Mouse (Mus musculus) testis, postnatal 10 days (tissue): ENCODE measurements at regions not wholly inside any gene's neighbourhood (a gene's known extent, or its start where the extent isn't known, plus 50 kb on each side); places are given as distances from the start of the nearest gene placed in this dataset.
A peak's percentile ranks its signal among the peaks of the same experiment; 100 is the strongest.

Experiments used
- DNase-seq: peaks from one replicate; pipeline ENCODE4 v3.0.0; 2021; ENCODE audit warnings: low spot score

DNA sequence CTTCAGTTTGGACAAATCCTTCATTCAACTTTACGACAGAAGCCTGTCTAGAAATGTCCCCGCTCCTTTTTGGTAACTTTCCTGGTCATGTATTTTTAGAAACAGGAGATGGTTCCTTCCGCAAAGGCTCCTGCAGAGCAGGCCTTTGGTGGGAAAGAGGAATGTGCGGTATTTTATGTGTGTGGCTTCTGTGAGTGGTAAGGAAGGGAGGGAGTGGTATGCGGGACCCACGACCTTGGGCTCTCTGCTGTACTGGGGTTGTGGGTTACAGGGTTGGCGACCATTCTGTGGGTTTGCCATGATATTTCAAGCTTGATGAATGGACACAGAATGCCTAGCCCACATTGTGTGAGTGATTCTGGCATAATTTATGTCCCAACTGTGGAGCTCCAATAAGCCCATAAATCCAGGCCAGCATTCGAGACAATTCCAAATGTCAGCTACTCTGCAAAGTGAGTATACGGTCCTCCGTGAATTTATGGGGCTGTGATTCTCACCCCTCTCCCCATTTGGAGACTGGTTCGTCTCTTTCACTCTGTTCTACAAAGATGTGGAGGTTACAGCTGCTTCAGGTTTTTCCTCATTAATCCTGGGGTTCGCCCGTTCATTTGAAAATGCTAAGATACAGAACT, 109.3 kb upstream of the Rxfp2 start:
- no peak for DNase-seq

DNA sequence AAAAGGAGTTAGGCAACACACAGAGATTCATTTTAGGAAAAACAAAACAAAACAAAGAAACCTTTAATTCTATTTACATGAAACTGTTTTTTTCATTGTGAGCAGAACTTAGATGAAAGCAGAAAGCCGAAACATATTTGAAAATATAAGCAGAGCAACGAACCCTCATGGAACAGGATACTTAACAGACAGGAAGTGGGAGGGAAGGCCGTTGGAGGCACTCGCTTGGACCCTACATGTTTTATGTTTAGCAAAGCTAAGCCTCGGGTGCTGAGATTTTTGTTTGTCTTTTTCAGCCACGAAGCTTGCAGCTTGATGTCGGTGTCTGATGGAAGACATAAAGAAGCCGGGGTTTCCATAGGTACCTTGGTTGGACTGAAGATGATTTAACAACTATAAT, 108.5 kb upstream of the Rxfp2 start:
- no peak for DNase-seq

DNA sequence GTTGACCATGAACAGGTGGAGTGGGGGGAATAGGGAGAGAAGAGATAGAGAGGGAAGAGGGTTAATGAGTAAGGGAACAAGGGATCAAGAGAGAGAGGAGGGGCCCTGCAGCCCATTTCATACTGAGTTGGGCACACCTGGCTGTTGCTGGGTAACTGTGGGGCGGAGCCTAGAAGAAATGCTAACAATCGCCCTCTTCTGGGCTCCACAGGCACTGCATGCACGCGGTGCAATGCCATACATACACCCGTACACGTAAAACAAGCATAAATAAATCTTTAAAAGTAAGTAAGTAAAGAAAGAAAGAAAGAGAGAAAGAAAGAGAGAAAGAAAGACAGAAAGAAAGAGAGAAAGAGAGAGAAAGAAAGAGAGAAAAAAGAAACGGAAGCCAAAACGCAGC, 106.5 kb upstream of the Rxfp2 start:
- DNase-seq: no peak

DNA sequence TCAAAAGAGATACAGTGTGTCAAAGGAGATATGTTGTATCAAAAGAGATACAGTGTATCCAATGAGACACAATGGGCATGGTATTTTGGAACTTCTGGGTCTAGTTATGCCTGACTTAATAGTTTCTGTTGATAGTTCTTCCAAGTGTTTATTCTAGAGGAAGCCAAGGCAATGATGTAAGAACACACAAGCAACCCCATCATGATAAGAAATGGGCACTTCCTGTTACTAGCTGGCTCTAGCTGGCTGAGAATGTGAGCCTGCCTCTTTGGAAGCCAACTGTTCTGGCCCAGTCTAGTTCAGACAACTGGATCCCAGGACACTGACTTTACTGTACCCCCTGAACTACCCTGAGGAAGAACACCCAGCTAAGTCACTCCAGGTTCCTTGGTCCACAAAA, 102.7 kb upstream of the Rxfp2 start:
- no peak for DNase-seq

DNA sequence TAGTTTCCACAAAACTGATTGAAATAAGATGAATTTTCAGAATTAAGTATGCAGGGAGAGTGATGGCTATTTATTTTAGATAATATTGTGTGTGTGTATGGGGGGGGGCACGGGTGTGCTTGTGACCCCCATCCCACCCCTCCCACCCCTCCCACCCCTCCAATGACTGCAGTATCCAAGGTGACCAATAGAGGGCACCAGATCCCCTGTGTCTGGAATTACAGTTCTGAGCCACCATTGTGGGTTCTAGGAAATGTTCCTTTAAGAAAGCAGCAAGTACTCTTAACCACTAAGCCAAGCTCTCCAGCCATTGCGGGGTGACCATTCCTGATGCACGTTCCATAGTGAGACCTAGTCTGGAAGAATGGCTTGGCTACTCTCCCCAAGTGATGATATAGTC, 101.1 kb upstream of the Rxfp2 start:
- no peak for DNase-seq

DNA sequence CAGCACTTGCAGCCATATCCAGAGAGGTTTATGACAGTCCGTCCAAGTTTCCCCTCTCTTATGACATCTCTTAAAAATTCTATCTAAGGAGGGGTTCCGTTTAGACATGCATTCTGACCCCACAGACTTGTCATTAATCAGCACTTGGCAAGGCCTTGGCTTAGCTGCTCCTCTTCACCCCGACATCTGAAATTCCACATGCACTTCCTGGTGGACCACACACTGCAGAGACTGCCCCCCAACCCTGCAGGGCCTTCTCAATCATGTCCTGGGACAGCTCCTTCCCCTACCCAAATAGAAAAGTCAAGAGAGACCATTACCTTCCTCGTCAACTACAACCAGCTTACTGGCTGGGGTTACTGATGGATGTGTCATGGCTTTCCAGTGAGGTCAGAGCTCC, 99.4 kb upstream of the Rxfp2 start:
- DNase-seq: no peak

DNA sequence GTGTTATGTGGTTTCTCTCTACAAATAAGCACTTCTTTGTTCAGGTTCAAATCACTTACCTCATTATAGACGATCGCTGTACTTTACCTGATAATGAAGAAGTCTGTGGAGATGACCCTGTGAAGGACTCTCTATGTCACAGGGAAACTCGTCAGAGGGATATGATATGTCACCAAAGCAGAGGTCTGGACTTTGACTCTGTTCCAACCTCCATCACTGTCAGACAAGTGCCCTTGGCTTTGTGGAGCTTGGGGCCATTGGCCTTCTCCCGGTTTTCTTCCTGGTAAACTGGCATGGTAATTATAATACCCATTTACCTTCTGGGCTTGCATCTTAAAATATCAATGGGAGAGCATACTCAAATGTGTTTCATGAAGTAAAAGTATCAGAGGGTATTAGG, 98.1 kb upstream of the Rxfp2 start:
- no peak for DNase-seq

DNA sequence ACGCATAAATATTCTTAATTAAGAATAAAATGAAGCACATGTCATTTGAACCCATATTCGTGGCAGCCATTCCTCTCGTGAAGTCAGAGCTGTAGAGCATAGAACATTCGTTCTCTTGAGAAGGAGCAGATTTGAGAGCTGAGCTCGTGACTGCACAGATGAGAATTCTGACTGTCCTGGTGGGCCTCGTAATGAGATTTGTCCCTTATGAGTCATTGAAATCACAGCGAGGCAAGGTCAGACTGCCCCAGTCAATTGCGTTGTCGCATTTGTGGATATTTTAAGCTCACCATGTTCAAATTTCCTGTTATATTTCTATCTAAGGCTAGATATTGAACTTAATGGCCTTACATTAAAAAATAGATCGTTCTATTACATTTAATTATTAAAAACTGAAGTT, 94.0 kb upstream of the Rxfp2 start:
- DNase-seq: no peak

DNA sequence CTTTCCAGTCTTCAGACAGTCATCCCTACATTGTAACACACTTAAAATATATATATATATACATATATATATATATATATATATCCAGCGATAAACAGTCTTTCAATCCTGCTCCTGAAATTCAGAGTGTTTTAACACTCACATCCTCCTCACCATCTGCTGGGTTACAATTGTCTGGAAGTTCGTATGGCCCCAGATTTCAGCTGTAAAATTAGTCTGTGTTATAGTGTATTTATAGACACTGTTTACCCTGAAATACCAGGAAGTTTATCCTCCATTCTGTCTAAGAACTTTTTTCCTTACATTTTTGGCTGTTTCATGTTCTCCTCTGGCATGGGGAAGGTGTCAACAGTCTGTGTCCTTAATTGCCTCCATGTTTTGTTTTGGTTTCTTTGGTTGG, 91.7 kb upstream of the Rxfp2 start:
- no peak for DNase-seq

DNA sequence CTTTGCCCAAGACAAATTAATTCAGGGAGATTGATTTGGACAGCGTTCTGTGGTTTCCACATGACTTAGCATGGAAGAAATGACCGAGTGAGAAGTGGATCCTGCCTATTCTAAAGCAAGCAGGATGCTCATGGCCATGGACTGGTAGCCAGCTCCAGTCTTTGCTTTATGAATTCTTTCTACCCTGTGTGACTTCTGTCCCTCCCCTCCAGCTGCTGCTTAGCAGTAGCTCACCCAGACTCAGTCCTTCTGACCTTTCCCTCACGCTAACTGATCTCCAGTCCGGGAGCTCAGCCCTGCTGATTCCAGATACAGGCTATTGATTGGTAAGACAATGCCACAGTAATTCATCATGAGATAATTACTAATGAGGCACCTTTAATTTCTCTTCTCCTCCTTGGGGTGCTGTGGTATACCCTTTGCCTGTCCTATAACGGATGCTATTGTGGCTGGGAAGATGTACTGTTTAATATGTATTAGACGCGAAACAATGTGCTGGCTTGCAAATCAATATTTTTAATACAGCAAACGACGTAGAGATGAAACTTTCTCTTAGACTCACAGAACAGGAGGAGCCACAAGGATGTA, 86.8 kb upstream of the Rxfp2 start:
- peak; percentile 21 for DNase-seq

DNA sequence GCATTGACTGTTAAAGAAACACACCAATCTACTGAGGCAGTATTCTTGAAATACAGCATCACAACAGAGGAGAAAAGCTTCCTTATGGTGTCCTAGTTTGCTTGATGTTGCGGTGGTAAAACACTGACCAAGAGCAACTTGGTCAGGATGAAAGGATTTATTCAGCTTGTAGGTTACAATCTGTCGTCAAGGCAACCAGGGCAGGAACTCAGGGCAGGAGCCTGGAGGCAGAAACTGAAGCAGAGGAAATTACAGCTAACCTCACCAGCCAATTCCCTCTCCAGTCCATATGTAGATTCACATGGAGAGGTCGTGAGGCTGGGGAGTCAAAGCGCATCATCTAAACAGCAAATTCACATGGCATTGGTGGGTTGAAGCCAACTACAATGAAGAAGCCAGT, 86.3 kb upstream of the Rxfp2 start:
- DNase-seq: peak; percentile 16

DNA sequence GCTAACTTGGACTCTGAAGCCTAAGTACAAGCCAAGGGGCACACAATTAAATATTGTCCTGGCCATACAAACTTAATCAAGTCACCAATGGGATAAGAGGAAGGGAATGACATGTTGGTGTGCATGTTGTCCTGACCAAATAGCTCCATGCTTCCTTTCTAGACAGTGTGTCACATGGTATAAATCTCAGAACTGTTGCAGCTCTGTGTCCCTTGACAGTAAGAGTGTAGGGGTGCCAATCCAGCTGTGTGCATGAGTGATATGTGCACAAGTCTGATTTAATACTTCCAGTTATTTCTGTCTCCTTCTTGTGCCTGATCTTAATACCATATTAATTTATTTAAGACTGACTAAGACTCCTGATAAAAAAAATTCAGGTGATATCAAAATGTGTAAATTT, 72.8 kb upstream of the Rxfp2 start:
- no peak for DNase-seq

DNA sequence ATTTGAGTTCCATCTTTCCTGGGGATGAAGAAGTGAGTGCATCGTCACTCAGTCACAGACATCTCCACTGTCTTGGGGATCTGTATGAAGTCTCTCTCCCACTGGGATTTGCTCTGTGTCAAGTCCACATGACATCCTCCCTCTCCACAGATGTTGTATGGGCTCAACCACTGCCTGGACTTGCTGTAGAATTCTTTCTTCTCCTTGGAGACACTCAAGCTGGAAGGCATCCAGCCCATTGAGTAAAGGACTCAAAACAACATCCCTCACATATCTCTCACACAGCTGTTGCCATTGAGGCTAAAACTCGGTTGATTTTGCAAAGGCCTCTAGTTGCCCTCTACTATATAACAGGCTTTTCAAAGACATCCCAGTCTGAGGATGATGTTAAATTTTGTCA, 71.0 kb upstream of the Rxfp2 start:
- no peak for DNase-seq

DNA sequence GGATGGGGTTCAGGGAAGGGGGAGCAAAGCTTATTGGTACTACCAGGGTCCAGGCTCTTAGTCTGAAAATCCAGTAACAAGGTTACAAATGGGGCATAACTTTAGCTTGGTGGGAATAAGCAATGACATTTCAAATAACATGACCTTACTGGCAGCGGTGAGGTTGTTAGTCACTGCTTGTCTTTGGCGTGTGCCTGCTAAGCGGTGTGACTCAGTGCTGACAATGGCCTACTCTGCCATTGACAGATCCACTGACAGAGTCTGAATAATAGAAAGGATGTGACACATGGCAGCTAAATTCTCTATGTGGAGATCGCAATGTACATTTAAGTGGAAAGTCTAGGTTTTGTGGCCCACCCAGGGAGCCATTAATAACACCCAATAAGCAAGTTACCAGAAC, 61.5 kb upstream of the Rxfp2 start:
- no peak for DNase-seq

DNA sequence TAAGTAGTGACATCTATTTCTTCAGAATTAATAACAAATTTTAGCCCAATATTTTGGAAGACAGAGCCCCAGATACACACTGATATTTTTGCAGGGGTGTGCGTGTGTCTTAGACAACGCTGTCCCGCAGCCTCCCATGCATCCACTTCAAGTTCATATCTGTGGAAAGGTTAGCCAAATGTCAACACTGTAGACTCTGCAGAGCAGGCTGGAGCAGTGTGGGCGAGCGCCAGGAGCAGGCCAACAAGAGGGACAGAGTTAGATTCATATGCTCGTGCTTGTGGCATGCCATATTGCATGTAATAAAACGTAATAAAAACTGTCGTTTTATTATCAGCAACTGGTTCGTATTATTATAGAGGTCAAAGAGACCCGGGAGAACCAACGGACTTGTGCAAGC, 57.3 kb upstream of the Rxfp2 start:
- DNase-seq: no peak

DNA sequence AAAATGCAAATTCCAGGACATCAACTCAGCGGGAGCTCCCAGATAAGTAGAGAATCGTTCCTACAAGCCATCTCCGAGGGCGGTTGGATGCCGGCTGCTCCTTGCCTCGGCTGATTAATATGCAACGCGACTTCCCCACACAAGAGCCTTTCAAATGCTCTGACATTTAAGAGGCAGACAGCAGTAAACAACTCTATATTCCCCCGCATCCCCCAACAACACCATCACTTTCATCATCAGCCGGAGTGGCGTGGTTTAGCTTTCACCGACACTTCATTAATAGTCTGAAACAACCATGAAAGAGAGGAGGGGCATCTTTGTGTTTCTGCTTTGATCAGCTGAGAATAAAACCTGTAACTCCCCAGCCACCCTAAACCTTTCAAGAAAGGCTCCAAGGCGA, 53.7 kb upstream of the Rxfp2 start:
- DNase-seq: no peak
